Mouse (Mus musculus) hindbrain, embryonic 13.5 days (tissue): ENCODE results near the gene Camta1. TPM values are rescaled to one million over a fixed set of nuclear protein-coding genes. Genes with fewer than 3 reads are reported as not detected.

Experiments used
- ATAC-seq: fragments of 200-750 bp; cut with Nextera tagmentation; 2 replicates; pipeline ENCODE4 v1.8.0; 2017; ENCODE audit warnings: moderate TSS enrichment; ENCODE audit not compliant: low FRiP score
- H3K27ac ChIP-seq: fragments of 300-500 bp; sonication (generic); 2 replicates; pipeline ENCODE4 v1.5.1; 2015; ENCODE audit warnings: inconsistent platforms, mild to moderate bottlenecking, moderate library complexity
- H3K27me3 ChIP-seq: fragments of 300-500 bp; sonication (generic); 2 replicates; pipeline ENCODE4 v1.6.1; 2015; ENCODE audit warnings: mild to moderate bottlenecking, inconsistent platforms
- H3K36me3 ChIP-seq: fragments of 300-500 bp; sonication (generic); 2 replicates; pipeline ENCODE4 v1.6.1; 2015; ENCODE audit warnings: mild to moderate bottlenecking, inconsistent platforms
- H3K4me1 ChIP-seq: fragments of 300-500 bp; sonication (generic); replicated peaks from 2 replicates; pipeline ENCODE4 v1.6.1; 2015; ENCODE audit warnings: inconsistent platforms
- H3K4me2 ChIP-seq: fragments of 300-500 bp; sonication (generic); 2 replicates; pipeline ENCODE4 v1.6.1; 2015; ENCODE audit warnings: inconsistent platforms, mild to moderate bottlenecking, moderate library complexity
- H3K4me3 ChIP-seq: fragments of 300-500 bp; sonication (generic); 2 replicates; pipeline ENCODE4 v1.5.1; 2015; ENCODE audit warnings: mild to moderate bottlenecking, inconsistent platforms
- H3K9ac ChIP-seq: fragments of 300-500 bp; sonication (generic); 2 replicates; pipeline ENCODE4 v1.6.1; 2015; ENCODE audit warnings: mild to moderate bottlenecking, inconsistent platforms
- H3K9me3 ChIP-seq: fragments of 300-500 bp; sonication (generic); 2 replicates; pipeline ENCODE4 v1.6.1; 2016; ENCODE audit warnings: inconsistent platforms
- WGBS: fragments of 180-500 bp; shearing (Covaris S2); methylation state at CpG from one replicate; pipeline ENCODE4 v1.1.7; 2015; 5-methylcytosine and 5-hydroxymethylcytosine counted together
- polyA plus RNA-seq: library from polyadenylated mRNA; unstranded; fragments of >200 nt; fragmentation: Nextera tagmentation; extraction: Ambion mirVana; gene quantifications from 2 replicates; pipeline ENCODE4 v1.2.1, GENCODE M21; 2015

The Camta1 gene
- polyA plus RNA-seq, 1 experiment from 2014 or later: 159 TPM

DNA sequence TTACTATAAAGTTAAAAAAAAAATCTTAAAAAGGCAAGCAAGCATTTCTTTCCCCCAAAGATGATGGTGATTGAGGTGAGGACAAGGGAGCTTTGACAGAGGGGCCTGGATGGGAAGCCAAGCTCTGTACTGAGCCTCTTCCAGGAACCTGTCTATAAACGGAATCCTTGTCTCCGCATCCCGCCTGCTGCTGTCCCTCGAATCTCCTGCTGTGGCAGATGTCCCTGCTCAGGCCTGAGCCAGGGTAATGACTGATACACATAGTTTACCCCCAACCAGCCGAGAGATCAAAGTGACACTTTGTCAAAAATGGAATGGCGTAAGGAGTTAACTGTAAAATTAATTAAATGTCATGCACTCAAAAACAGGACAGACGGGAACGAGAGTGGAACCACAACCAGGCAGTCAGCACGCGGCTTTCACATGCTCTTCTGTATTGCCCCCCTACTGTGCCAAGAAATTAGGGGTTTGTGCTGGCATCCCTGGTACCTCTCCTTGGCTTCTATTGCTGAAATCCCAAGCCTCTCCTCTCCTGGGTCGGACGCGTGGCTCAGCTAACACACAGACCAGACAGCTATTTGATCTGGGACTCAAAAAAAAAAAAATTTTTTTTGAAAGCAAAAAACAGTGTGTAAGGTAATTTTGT lies 37.0 kb upstream of the Camta1 start:
- no peak overlapping the region for H3K4me3 ChIP-seq
- 0 out of 2 replicates have a peak, but pooled peaks cover 8% of the 10 kb centered on the region for H3K27me3 ChIP-seq
- no peaks in the 10 kb centered on the region for H3K36me3 ChIP-seq
- H3K9me3 ChIP-seq: 0 out of 2 replicates have a peak, but pooled peaks cover 5% of the 10 kb centered on the region
- ATAC-seq: no peak
- 46% methylated on average over 13 of the region's 13 CpGs for WGBS
- H3K27ac ChIP-seq: peak overlapping the region; percentile 35; the same call in 1 of the 2 replicates
- H3K9ac ChIP-seq: no peak overlapping the region
- H3K4me1 ChIP-seq: peaks cover 9% of the 10 kb centered on the region
- no peak overlapping the region for H3K4me2 ChIP-seq

DNA sequence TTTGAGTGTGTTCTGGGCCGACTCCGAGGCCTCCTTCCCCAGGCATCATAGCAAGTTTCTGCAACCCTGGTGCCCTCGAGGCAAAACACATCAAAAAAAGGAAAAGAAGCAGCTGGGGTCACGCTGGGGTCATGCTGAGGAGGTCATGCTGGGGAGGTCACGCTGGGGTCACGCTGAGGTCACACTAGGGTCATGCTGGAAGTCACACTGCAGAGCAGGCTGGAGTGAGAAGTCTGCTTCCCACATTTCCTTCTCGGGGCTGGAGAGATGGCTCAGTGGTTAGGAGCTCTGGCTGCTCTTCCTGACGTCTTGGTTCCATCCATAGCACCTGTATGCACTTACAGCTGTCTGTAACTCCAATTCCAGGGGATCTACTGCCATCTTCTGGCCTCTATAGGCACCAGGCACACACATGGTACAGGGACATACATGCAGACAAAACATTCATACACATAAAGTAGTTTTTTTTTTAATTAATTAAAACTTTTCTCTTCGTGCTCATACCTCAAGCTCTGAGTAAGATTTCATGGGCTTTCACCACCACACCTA lies 35.5 kb upstream of the Camta1 start:
- 0 out of 2 replicates have a peak, but pooled peaks cover 5% of the 10 kb centered on the region for H3K9me3 ChIP-seq
- H3K36me3 ChIP-seq: no peaks in the 10 kb centered on the region
- no peak overlapping the region for H3K27ac ChIP-seq
- ATAC-seq: no peak
- H3K9ac ChIP-seq: no peak overlapping the region
- H3K4me1 ChIP-seq: peaks cover 9% of the 10 kb centered on the region
- WGBS: 60% methylated on average over 9 of the region's 9 CpGs
- 0 out of 2 replicates have a peak, but pooled peaks cover 4% of the 10 kb centered on the region for H3K27me3 ChIP-seq
- H3K4me2 ChIP-seq: no peak overlapping the region
- H3K4me3 ChIP-seq: no peak overlapping the region

DNA sequence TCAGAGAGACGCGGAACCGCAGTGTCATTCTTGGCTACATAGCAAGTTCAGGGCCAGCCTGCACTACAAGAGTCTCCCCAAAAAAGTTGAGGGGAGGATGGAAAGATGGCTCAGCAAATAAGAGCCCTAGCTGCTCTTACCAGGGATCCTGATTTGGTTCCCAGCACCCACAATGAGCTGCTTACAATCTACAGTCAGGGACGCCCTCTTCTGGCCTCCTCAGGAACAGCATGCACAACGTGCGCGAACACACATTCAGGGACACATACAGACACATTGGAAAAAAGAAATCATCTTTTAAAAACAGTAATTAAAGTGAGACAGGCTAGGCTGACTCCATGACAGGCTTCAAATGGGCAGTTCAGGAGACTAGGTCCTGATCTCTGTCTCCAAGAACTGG lies 33.9 kb upstream of the Camta1 start:
- H3K4me2 ChIP-seq: no peak overlapping the region
- ATAC-seq: no peak
- no peaks in the 10 kb centered on the region for H3K36me3 ChIP-seq
- peaks cover 5% of the 10 kb centered on the region for H3K4me1 ChIP-seq
- 0 out of 2 replicates have a peak, but pooled peaks cover 5% of the 10 kb centered on the region for H3K9me3 ChIP-seq
- H3K27ac ChIP-seq: no peak overlapping the region
- no peak overlapping the region for H3K9ac ChIP-seq
- H3K4me3 ChIP-seq: no peak overlapping the region
- H3K27me3 ChIP-seq: no peaks in the 10 kb centered on the region
- WGBS: 91% methylated on average over 7 of the region's 7 CpGs

DNA sequence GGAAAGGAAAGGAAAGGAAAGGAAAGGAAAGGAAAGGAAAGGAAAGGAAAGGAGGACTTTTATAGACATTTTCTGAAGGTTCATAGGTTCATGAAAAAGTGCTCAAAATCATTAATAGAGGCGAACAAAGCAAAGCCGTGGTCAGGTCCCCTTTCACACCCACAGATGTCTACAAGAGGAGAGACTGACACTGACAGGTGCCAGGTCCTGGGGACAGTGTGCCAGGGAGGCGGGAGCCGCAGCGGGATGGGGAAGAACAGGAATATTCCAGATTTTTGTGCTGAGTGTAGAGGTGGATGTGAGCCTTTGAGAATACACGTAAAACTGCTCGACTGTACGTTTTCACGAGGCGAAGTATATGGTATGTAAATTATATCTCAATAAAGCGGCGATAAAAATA lies 33.2 kb upstream of the Camta1 start:
- Histone ChIP-seq H3K27ac (no peak overlapping the region), H3K27me3 (no peaks in the 10 kb centered on the region), H3K9ac (no peak overlapping the region), H3K36me3 (no peaks in the 10 kb centered on the region), H3K4me1 (peaks cover 4% of the 10 kb centered on the region; the same call in 1 of the 2 replicates), H3K4me3 (no peak overlapping the region), H3K9me3 (0 out of 2 replicates have a peak, but pooled peaks cover 5% of the 10 kb centered on the region), H3K4me2 (no peak overlapping the region)
- no peak for ATAC-seq
- WGBS: 93% methylated on average over 12 of the region's 12 CpGs

DNA sequence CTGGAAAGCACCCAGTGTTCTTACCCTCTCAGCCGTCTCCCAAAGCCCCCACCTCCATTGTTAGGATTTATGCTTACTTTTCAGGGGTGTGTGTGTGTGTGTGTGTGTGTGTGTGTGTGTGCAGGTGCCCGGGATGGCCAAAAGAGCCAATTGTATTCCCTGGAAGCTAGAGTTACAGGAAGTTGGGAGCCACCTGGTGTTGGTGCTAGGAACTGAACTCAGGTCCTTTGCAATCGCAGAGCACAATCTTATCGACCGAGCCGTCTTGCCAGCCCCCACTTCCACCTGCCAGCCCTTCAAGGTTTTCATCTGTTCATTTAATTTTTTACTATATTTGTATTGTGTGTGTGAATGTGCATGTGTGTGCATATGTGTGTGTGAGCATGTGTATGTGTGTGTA lies 31.6 kb upstream of the Camta1 start:
- no peaks in the 10 kb centered on the region for H3K4me1 ChIP-seq
- no peak overlapping the region for H3K4me2 ChIP-seq
- no peak for ATAC-seq
- no peaks in the 10 kb centered on the region for H3K36me3 ChIP-seq
- no peaks in the 10 kb centered on the region for H3K27me3 ChIP-seq
- no peak overlapping the region for H3K4me3 ChIP-seq
- 85% methylated on average over 6 of the region's 6 CpGs for WGBS
- H3K27ac ChIP-seq: no peak overlapping the region
- 0 out of 2 replicates have a peak, but pooled peaks cover 5% of the 10 kb centered on the region for H3K9me3 ChIP-seq
- H3K9ac ChIP-seq: no peak overlapping the region

DNA sequence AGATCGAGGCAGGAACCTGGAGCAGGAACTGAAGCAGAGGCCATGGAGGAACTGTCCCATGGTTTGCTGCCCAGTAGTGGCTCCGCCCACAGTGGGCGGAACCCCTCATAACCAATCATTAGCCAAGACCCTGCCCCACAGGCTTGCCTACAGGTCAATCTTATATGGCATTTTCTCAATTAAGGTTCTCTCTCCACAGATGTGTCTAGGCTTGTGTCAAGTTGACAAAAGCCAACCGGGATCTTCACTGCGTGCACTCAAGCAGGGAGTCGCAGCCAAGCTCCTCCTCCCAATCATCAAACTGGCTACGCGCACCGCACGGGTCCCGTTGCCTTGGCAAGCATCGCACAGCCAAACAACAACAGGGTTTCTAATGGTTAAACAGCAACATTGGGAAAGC lies 19.9 kb upstream of the Camta1 start:
- ATAC-seq: no peak
- Histone ChIP-seq H3K4me1 (peaks cover 5% of the 10 kb centered on the region), H3K9me3 (no peaks in the 10 kb centered on the region), H3K36me3 (no peaks in the 10 kb centered on the region), H3K4me3 (no peak overlapping the region), H3K27ac (no peak overlapping the region), H3K4me2 (no peak overlapping the region), H3K27me3 (0 out of 2 replicates have a peak, but pooled peaks cover 4% of the 10 kb centered on the region), H3K9ac (no peak overlapping the region)
- WGBS: 94% methylated on average over 12 of the region's 12 CpGs

DNA sequence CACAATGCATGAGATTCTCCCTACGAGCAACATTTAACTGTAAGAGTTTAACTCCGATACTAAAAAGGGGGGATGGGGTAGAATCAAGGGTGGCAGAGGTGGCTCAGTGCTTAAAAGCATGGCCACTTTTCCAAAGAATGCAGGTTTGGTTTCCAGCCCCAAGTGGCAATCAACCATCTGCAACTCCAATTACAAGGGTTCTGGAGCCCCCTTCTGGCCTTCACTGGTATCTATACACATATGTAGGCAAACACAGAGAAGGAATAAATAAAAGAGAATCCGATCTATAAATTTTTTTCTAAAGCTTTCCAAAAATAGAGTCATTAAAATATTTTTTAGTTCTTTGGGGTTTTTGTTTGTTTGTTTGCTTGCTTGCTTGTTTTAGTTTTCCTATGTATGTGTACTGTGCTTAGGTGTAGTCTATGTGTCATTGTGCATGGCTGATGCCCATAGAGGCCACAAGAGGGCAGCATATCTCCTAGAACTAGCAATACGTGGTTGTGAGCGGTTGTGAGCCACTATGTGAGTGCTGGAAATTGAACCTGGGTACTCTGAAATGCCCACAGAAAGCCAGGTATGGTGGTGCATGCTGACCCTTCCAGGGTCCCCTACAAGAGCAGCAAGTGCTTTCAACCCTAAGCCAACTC lies 18.5 kb upstream of the Camta1 start:
- Histone ChIP-seq H3K4me3 (no peak overlapping the region), H3K27ac (no peak overlapping the region), H3K9ac (no peak overlapping the region), H3K4me1 (peaks cover 19% of the 10 kb centered on the region), H3K27me3 (0 out of 2 replicates have a peak, but pooled peaks cover 4% of the 10 kb centered on the region), H3K4me2 (no peak overlapping the region), H3K36me3 (no peaks in the 10 kb centered on the region), H3K9me3 (no peaks in the 10 kb centered on the region)
- ATAC-seq: no peak
- WGBS: 79% methylated on average over 5 of the region's 5 CpGs

DNA sequence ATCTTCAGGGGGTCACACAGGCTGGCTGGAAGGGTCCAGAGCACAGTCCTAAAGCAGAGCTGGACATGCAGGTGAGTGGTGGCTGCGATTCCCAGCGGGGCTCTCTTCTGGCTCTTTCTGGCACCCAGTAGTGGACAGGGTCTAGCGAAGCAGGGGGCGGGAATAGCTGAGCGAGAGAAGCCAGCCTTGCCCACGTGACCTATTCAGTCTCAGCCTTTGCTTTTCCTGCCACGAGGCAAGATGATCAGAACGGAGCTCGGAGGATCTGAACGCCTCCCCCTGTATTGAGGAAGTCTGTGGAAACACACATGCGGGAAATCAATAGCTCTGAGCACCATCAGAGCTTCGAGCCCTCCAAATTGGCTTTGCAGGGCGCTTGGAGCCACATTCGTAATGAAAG lies 14.7 kb upstream of the Camta1 start:
- Histone ChIP-seq H3K9ac (no peak overlapping the region), H3K4me1 (peaks cover 19% of the 10 kb centered on the region), H3K4me2 (peak overlapping the region; percentile 37), H3K27me3 (0 out of 2 replicates have a peak, but pooled peaks cover 4% of the 10 kb centered on the region), H3K36me3 (no peaks in the 10 kb centered on the region), H3K4me3 (no peak overlapping the region), H3K9me3 (no peaks in the 10 kb centered on the region), H3K27ac (no peak overlapping the region)
- no peak for ATAC-seq
- WGBS: 56% methylated on average over 14 of the region's 14 CpGs

DNA sequence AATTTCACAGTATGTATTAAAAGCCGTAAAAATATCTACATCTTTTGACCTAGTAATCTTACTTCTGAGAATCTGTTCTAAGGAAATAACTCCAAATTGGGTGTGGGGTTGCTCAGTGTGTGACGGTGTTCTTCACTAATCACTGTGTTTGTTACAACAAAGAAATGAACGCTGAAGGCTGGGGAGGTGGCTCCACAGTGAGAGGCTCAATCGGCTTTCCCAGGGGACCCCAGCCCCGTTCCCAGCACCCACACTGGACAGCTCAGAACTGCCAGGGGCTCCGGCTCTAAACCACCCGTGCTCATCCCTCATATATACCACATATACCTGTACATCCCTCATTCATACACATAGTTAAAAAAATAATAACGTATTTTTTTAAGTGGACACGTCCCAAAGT lies 1.8 kb upstream of the Camta1 start:
- Histone ChIP-seq H3K36me3 (no peaks in the 10 kb centered on the region; the same call in 1 of the 2 replicates), H3K4me2 (peak overlapping the region; percentile 71), H3K9me3 (no peaks in the 10 kb centered on the region), H3K9ac (peak overlapping the region; percentile 79; the same call in 1 of the 2 replicates), H3K27ac (no peak overlapping the region), H3K4me3 (peak overlapping the region; percentile 63; the same call in 1 of the 2 replicates), H3K27me3 (no peaks in the 10 kb centered on the region), H3K4me1 (peaks cover 34% of the 10 kb centered on the region)
- WGBS: 55% methylated on average over 9 of the region's 9 CpGs
- ATAC-seq: no peak

DNA sequence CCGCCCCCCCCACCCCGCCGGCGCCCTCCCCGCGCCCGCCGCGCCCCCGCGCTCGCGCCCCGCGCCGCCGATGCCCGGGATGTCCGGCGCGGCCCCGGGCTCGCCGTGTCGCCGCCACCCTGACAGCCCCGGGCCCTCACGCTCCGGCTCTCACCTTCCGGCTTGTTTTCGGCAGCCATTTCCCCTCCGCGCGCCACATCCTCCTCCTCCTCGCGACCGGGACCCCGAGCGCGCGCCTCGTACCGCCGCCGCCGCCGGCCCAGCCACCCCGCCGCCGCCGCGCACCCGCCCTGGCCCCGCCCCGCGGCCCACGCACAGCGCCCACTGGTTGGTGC lies 238 bp downstream of the Camta1 start:
- Histone ChIP-seq H3K4me1 (peaks cover 36% of the 10 kb centered on the region), H3K9ac (peak overlapping the region; percentile 87), H3K9me3 (no peaks in the 10 kb centered on the region), H3K27ac (peak overlapping the region; percentile 91), H3K27me3 (no peaks in the 10 kb centered on the region), H3K4me3 (peak overlapping the region; percentile 80), H3K4me2 (peak overlapping the region; percentile 92), H3K36me3 (peaks cover 3% of the 10 kb centered on the region; the same call in 1 of the 2 replicates)
- no peak for ATAC-seq
- WGBS: 0% methylated on average over 13 of the region's 58 CpGs

DNA sequence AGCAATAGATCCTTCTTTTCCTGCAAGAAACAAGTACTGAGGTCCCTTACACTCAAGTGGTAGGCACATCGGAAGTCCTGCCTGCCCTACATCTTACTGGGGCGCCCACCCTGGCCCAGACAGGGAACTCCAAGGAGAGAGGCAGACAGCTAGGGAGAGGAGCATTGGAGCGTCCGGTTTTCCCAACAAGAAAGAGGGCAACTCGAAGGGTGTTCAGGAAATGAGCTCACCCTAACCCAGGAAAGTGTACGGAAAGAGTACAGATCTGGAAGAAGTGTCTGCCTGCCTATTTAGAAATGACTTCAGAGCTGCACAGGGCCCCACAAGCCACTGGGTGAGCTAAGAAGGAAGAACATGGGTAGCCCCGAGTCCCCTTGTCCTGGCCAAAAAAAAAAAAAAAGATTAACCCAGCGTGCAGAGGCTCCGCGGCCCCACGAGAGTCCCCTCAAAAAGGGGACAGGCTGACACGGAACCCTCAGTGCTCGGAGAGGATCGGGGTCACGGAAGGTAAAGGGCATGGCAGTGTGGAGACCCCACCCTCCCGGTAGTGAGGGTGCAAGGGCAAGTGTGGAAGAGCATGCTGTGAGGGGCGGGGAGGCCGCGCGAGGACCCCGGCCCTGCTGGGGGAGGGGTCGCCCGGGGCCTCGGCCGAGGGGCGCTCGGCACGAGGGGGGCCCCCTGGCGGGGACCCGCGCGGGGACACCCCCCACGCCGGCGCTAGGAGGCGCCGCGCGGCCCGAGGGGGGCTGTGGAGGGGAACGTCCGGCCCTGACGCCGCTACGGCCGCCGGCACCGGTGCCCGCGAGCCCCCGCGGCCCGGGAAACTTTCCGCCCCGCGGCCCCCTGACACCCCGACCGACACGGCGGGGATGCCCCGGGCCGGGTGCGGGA lies 990 bp downstream of the Camta1 start:
- Histone ChIP-seq H3K27ac (peak overlapping the region; percentile 91), H3K27me3 (no peaks in the 10 kb centered on the region), H3K9me3 (no peaks in the 10 kb centered on the region), H3K9ac (peak overlapping the region; percentile 87), H3K36me3 (peaks cover 3% of the 10 kb centered on the region; the same call in 1 of the 2 replicates), H3K4me2 (peak overlapping the region; percentile 92), H3K4me1 (peaks cover 36% of the 10 kb centered on the region), H3K4me3 (peak overlapping the region; percentile 80)
- WGBS: 1% methylated on average over 31 of the region's 63 CpGs
- no peak for ATAC-seq

DNA sequence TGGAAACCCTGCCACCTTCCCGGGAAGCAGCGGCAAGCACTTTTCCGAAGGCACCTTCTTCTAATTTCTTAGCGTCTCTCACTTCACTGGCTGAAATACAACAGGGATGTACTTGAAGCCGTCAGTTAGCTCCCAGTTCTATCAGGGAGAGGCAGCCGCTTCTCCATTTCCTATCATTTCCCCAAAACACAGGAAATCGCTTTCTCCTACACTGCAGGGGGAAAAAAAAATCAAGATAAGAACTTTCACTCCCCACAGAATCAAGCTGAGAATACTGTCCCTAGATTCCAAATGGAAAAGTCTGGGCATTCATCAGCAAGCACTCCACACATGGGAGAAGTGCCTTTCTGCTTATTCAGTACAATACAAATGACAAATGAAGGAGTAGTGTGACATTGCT lies 2.4 kb downstream of the Camta1 start:
- no peak overlapping the region for H3K4me2 ChIP-seq
- 92% methylated on average over 7 of the region's 7 CpGs for WGBS
- ATAC-seq: no peak
- no peaks in the 10 kb centered on the region for H3K9me3 ChIP-seq
- H3K36me3 ChIP-seq: peaks cover 6% of the 10 kb centered on the region; the same call in 1 of the 2 replicates
- H3K4me3 ChIP-seq: no peak overlapping the region
- H3K4me1 ChIP-seq: peaks cover 36% of the 10 kb centered on the region
- 0 out of 2 replicates have a peak overlapping the region, but pooled peaks have one; percentile 19 for H3K9ac ChIP-seq
- H3K27ac ChIP-seq: no peak overlapping the region
- H3K27me3 ChIP-seq: no peaks in the 10 kb centered on the region
